Mouse (Mus musculus): ENCODE results near the gene Rps6ka2. TPM values are rescaled to one million over a fixed set of nuclear protein-coding genes. Genes with fewer than 3 reads are reported as not detected.
"Not testable (repeated sequence)": the region's sequence is repeated elsewhere in the genome, so short reads cannot be mapped to it uniquely, and the experiment has no call there.

The Rps6ka2 gene
- polyA plus RNA-seq, 1 experiment from 2014 or later = 24.4 TPM

GRCm38 (mm10) chr17:7319789-7320188, 149.9 kb downstream of the Rps6ka2 start:
- not testable (repeated sequence) for H3K9ac ChIP-seq; H3K36me3 ChIP-seq; H3K4me3 ChIP-seq; H3K4me1 ChIP-seq (replicated peaks); H3K4me2 ChIP-seq; H3K9me3 ChIP-seq (replicated peaks); H3K27me3 ChIP-seq; H3K27ac ChIP-seq; ATAC-seq (replicated peaks; ENCODE audit: insufficient number of reproducible peaks, insufficient read depth, low FRiP score, low read depth)
- WGBS = 67% methylated on average over 6 of the region's 6 CpGs

GRCm38 (mm10) chr17:7324346-7324745, 154.4 kb downstream of the Rps6ka2 start, which contains the start of gene Tcp10a:
TSS of gene Tcp10a (plus strand) at chr17:7324646.
- H3K27ac ChIP-seq; H3K4me3 ChIP-seq; H3K4me1 ChIP-seq (replicated peaks); H3K9me3 ChIP-seq (replicated peaks); H3K27me3 ChIP-seq; ATAC-seq (replicated peaks; ENCODE audit: insufficient number of reproducible peaks, insufficient read depth, low FRiP score, low read depth); H3K36me3 ChIP-seq; H3K9ac ChIP-seq; H3K4me2 ChIP-seq: not testable (repeated sequence)
- WGBS = 90% methylated on average over 4 of the region's 5 CpGs

GRCm38 (mm10) chr17:7326415-7326814, 156.5 kb downstream of the Rps6ka2 start:
- H3K9me3 ChIP-seq (replicated peaks); H3K4me3 ChIP-seq; H3K27me3 ChIP-seq; H3K4me2 ChIP-seq; ATAC-seq (replicated peaks; ENCODE audit: insufficient number of reproducible peaks, insufficient read depth, low FRiP score, low read depth); H3K9ac ChIP-seq; H3K4me1 ChIP-seq (replicated peaks); H3K27ac ChIP-seq; H3K36me3 ChIP-seq: not testable (repeated sequence)
- WGBS = 28% methylated on average over 7 of the region's 8 CpGs

GRCm38 (mm10) chr17:7332745-7333144, 162.8 kb downstream of the Rps6ka2 start:
- H3K4me3 ChIP-seq; H3K36me3 ChIP-seq; H3K27ac ChIP-seq; H3K4me1 ChIP-seq (replicated peaks); H3K27me3 ChIP-seq; H3K4me2 ChIP-seq; ATAC-seq (replicated peaks; ENCODE audit: insufficient number of reproducible peaks, insufficient read depth, low FRiP score, low read depth); H3K9ac ChIP-seq; H3K9me3 ChIP-seq (replicated peaks): not testable (repeated sequence)
- 56% methylated on average over 3 of the region's 5 CpGs for WGBS

GRCm38 (mm10) chr17:7337381-7337780, 167.5 kb downstream of the Rps6ka2 start:
- not testable (repeated sequence) for H3K4me2 ChIP-seq; H3K9ac ChIP-seq; H3K27ac ChIP-seq; H3K27me3 ChIP-seq; H3K4me3 ChIP-seq; H3K36me3 ChIP-seq; H3K4me1 ChIP-seq (replicated peaks); H3K9me3 ChIP-seq (replicated peaks)
- ATAC-seq (replicated peaks; ENCODE audit: insufficient number of reproducible peaks, insufficient read depth, low FRiP score, low read depth) = peak; percentile 32; the same call in 1 of the 2 replicates
- 42% methylated on average over 9 of the region's 9 CpGs for WGBS

GRCm38 (mm10) chr17:7348765-7349164, 178.8 kb downstream of the Rps6ka2 start:
- not testable (repeated sequence) for H3K9ac ChIP-seq; H3K36me3 ChIP-seq; H3K4me2 ChIP-seq; H3K27ac ChIP-seq; H3K4me3 ChIP-seq; H3K9me3 ChIP-seq (replicated peaks); H3K4me1 ChIP-seq (replicated peaks); ATAC-seq (replicated peaks; ENCODE audit: insufficient number of reproducible peaks, insufficient read depth, low FRiP score, low read depth); H3K27me3 ChIP-seq
- WGBS = 66% methylated on average over 2 of the region's 3 CpGs

- H3K4me2 ChIP-seq; ATAC-seq (replicated peaks; ENCODE audit: insufficient number of reproducible peaks, insufficient read depth, low FRiP score, low read depth); H3K36me3 ChIP-seq; H3K9ac ChIP-seq; H3K4me1 ChIP-seq (replicated peaks); H3K27ac ChIP-seq; H3K4me3 ChIP-seq; H3K9me3 ChIP-seq (replicated peaks); H3K27me3 ChIP-seq: not testable (repeated sequence)
- 84% methylated on average over 1 of the region's 1 CpGs for WGBS
These were observed 182.7 kb downstream of the Rps6ka2 start, which contains the start of gene Ttll2 for GRCm38 (mm10) chr17:7352596-7352995. TSS of gene Ttll2 (minus strand) at chr17:7352696.

Other genes starting within 250 kb of the Rps6ka2 start
- 66.3 and 68.9 TPM in 2 replicates for gene Rsph3b, start 221.4 kb upstream of the Rps6ka2 start, polyA plus RNA-seq (2015; fragmentation: Nextera tagmentation; extraction: Ambion mirVana)
- 23.7 and 32.7 TPM in 2 replicates for gene Tagap1, start 209.0 kb upstream of the Rps6ka2 start, polyA plus RNA-seq (2015; fragmentation: Nextera tagmentation; extraction: Ambion mirVana)
- 238 and 260 TPM in 2 replicates for gene Rnaset2b, start 199.5 kb upstream of the Rps6ka2 start, polyA plus RNA-seq (2015; fragmentation: Nextera tagmentation; extraction: Ambion mirVana)
- 0.05 TPM in 1 of 2 replicates, not detected in the other for gene Gm49721, start 191.2 kb upstream of the Rps6ka2 start, polyA plus RNA-seq (2015; fragmentation: Nextera tagmentation; extraction: Ambion mirVana)
- 0.28 TPM in 1 of 2 replicates, not detected in the other for gene Gm1604a, start 144.5 kb upstream of the Rps6ka2 start, polyA plus RNA-seq (2015; fragmentation: Nextera tagmentation; extraction: Ambion mirVana)
- not detected in 2 replicates for gene Tcp10a, start 154.5 kb downstream of the Rps6ka2 start, polyA plus RNA-seq (2015; fragmentation: Nextera tagmentation; extraction: Ambion mirVana)
- not detected in 2 replicates for gene Ttll2, start 182.6 kb downstream of the Rps6ka2 start, polyA plus RNA-seq (2015; fragmentation: Nextera tagmentation; extraction: Ambion mirVana)
- gene Gm49630, start 201.9 kb downstream of the Rps6ka2 start, polyA plus RNA-seq (2015; fragmentation: Nextera tagmentation; extraction: Ambion mirVana) = not detected in 2 replicates
- 0.06 TPM in 1 of 2 replicates, not detected in the other for gene Unc93a2, start 215.3 kb downstream of the Rps6ka2 start, polyA plus RNA-seq (2015; fragmentation: Nextera tagmentation; extraction: Ambion mirVana)

All from heart, embryonic 15.5 days (tissue).